Mouse (Mus musculus) kidney, adult 2 months (tissue): ENCODE measurements around the gene Psen2.

Source experiments
- CTCF ChIP-seq: fragments of 200-500 bp; conservative IDR thresholded peaks from 2 replicates; pipeline ENCODE4 v1.5.1; 2011; ENCODE audit warnings: low read depth, mild to moderate bottlenecking, control low read depth, low read length, moderate library complexity, mixed read lengths; ENCODE audit not compliant: insufficient read depth, insufficient read length
- POLR2A ChIP-seq: fragments of 200-500 bp; IDR thresholded peaks from one replicate; pipeline ENCODE4 v1.6.1; 2011; ENCODE audit warnings: low read depth, low read length, control low read depth

DNA sequence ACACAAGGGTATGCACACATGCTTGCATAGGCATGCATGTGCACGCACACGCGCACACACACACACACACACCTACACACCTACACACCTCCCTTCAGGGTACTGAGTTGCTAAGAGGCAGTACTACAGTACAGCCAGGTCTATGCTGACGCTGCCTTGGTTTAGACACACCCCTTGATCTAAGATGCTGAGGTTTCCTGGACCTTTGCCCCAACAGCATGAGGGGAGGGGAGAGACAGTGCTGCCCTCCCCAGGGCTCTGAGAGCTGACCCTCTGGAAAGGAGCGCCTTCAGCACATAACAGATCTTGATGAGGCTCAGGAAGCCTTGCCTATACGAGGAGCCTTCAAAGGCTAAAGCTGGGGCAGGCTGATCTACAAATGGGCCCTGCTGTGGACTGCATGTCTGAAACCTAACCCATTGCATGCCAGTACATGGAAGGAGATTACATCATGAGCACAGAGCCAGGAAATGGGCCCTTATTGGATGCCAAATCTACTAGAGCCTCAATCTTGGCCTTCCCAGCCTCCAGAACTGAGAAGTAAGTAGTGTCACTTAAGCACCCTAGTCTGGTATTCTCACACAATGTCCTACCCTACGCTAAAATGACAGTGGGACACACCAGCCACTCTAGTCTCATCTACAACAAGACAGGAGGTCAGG is 81.8 kb downstream of the Psen2 start:
- TF ChIP-seq POLR2A (no peak), CTCF (no peak)
